Mouse (Mus musculus) forebrain, embryonic 10.5 days (tissue): ENCODE measurements around the gene Ccdc77. TPM values are rescaled to one million over a fixed set of nuclear protein-coding genes. Genes with fewer than 3 reads are reported as not detected.

Experiments used
- DNase-seq: peaks from one replicate; pipeline ENCODE4 v3.0.0-alpha.2; 2017; ENCODE audit warnings: low spot score; ENCODE audit errors: extremely low spot score
- H3K27ac ChIP-seq: fragments of 300-500 bp; sonication (generic); 2 replicates; pipeline ENCODE4 v1.5.1; 2016; ENCODE audit warnings: mild to moderate bottlenecking
- H3K27me3 ChIP-seq: fragments of 300-500 bp; sonication (generic); 2 replicates; pipeline ENCODE4 v1.6.1; 2016; ENCODE audit warnings: mild to moderate bottlenecking; ENCODE audit not compliant: poor library complexity, severe bottlenecking
- H3K36me3 ChIP-seq: fragments of 300-500 bp; sonication (generic); replicated peaks from 2 replicates; pipeline ENCODE4 v1.6.1; 2016; ENCODE audit warnings: mild to moderate bottlenecking, moderate library complexity
- H3K4me1 ChIP-seq: fragments of 300-500 bp; sonication (generic); 2 replicates; pipeline ENCODE4 v1.6.1; 2016
- H3K4me3 ChIP-seq: fragments of 300-500 bp; sonication (generic); 2 replicates; pipeline ENCODE4 v1.5.1; 2016; ENCODE audit warnings: mild to moderate bottlenecking, moderate library complexity
- H3K9me3 ChIP-seq: fragments of 300-500 bp; sonication (generic); 2 replicates; pipeline ENCODE4 v1.6.1; 2016; ENCODE audit warnings: mild to moderate bottlenecking, moderate library complexity
- WGBS: fragments of 180-500 bp; shearing (Covaris S2); methylation state at CpG from one replicate; pipeline ENCODE4 v1.1.7; 2016; 5-methylcytosine and 5-hydroxymethylcytosine counted together
- polyA plus RNA-seq: library from polyadenylated mRNA; unstranded; fragments of >200 nt; fragmentation: Nextera tagmentation; extraction: Ambion mirVana; gene quantifications from 2 replicates; pipeline ENCODE4 v1.2.1, GENCODE M21; 2016

Gene Ccdc77
- polyA plus RNA-seq, result 28.6 and 29.4 TPM in 2 replicates

DNA sequence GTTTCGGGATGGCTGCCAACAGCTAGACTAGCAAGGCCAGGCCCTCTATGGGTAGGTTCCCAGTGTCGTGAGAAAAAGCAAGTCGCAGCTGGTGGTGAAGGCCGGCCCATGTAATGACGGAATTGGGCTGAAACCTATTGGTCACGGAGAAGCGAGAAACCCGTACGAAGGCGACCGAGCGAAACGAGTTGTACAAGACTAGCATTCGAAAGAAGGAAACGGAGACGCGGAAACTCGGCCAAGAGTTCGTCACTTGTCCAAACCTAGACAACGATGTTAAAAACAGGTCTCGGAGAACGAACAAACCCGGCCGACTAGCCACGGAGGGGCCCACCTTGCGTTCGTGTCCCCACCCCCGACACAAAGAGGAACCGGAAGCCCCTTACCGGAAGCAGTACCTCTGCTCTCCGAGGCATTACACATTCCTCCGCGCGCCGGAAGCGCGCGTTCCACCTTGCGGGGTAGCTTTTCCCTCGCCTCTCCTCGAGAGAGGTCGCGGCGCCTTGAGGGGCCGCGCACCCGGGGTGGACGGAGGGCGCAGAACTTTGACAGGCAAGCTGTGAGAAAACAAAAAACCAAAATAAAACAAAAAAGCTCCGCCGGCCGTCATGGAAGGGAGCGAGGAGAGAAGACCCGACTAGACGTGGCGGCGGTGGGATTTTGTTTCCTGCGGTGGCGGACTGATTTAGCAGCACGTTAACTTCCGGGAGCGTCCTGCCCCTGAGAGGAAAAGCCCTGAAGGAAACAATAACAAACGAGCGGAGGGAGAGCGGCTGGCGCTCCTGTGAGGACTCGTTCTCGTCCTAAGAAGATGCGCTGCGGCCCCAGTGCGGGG, at the start of gene Ccdc77, which contains the start of gene Kdm5a:
TSS of gene Ccdc77 (minus strand) at position 687 of the 835 bp plus-strand sequence.
TSS of gene Kdm5a (plus strand) at position 437 of the 835 bp plus-strand sequence.
- under 1% methylated on average over 71 of the region's 71 CpGs for WGBS
- H3K4me3 ChIP-seq, result peak within 1 kb of the TSS; percentile 74
- H3K9me3 ChIP-seq, result no peaks in the 10 kb centered on the region
- H3K27me3 ChIP-seq, result no peaks in the 10 kb centered on the region
- H3K27ac ChIP-seq, result peak within 1 kb of the TSS; percentile 94
- peaks cover 25% of the 10 kb centered on the region for H3K36me3 ChIP-seq
- H3K4me1 ChIP-seq, result peaks cover 21% of the 10 kb centered on the region
- DNase-seq, result peak; percentile 95

DNA sequence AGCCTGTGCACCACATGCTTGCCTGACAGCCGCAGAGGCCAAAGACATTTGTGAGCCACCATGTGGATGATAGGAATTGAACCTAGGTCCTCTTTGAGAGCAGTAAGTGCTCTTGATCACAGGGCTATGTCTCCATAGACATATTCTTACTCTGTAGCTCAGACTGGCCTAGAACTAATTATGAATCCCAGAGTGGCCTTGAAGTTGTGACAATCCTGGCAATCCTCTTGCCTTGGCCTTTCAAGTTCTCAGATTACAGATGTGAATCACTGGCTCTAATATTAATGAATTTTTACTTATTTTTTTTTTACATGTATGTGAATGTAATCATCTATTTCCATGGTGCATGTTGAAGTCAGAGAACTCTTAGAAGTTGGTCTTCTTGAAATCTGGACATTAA, 39.8 kb upstream of the Ccdc77 start:
- no peak overlapping the region for H3K4me3 ChIP-seq
- no peaks in the 10 kb centered on the region for H3K27me3 ChIP-seq
- DNase-seq, result no peak
- H3K9me3 ChIP-seq, result no peaks in the 10 kb centered on the region
- H3K4me1 ChIP-seq, result no peaks in the 10 kb centered on the region
- H3K27ac ChIP-seq, result no peak overlapping the region
- WGBS, result 97% methylated on average over 1 of the region's 1 CpGs
- peaks cover 99% of the 10 kb centered on the region for H3K36me3 ChIP-seq

DNA sequence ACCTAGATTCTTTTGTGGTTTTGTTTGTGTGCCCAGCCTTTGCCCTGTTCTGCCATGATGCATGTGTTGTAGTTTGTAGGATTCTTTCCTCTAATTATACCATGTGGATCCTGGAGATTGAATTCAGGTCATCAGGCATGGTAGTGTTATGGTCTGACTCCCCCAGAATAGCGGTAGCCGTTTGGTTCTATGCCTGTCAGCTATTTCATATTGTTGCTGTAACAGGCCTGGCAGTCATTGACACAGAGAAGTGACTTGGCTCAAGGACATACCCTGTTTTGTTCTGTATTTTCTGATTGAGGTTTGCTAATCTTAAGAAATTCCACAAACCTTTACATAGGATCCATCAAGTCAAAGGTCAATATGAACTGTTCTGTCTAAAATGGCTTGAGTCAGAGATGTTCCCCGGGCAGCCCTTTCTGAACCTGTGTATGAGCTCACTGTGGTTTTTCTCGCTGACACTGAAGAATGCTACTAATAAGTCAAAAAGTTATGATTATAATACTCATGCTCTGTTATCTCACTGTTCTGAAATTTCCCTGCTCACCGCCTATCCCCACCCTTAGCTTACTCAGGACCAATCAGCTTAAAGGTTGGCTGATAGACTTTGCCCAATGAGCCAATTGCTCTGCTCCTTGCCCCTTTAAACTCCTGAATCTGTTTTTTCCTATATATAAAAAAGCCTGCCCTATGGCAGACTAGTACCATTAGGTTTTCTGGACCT, 31.6 kb upstream of the Ccdc77 start:
- Histone ChIP-seq H3K4me3 (no peak overlapping the region), H3K27me3 (no peaks in the 10 kb centered on the region), H3K4me1 (no peaks in the 10 kb centered on the region), H3K9me3 (no peaks in the 10 kb centered on the region), H3K36me3 (peaks cover 97% of the 10 kb centered on the region), H3K27ac (no peak overlapping the region)
- no peak for DNase-seq
- 93% methylated on average over 5 of the region's 5 CpGs for WGBS

DNA sequence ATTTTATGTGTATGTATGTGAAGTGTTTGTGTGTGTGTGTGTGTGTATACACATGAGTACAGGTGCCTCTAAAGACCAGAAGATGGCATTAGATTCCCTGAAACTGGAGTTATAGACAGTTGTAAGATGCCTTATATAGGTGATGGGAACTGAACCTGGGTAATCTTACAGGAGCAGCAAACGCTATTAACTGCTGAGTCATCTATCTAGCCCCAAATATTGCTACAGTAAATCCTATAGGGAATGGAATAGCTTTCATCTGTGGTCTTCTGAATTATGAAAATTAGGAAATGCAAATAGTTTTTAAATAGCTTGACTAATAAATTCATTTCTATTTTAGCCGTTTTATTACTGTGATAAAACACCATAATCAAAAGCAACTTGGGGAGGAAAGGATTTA, 28.6 kb upstream of the Ccdc77 start:
- no peak for DNase-seq
- no peak overlapping the region for H3K4me3 ChIP-seq
- WGBS, result 97% methylated on average over 2 of the region's 2 CpGs
- no peaks in the 10 kb centered on the region for H3K27me3 ChIP-seq
- no peaks in the 10 kb centered on the region for H3K4me1 ChIP-seq
- no peaks in the 10 kb centered on the region for H3K9me3 ChIP-seq
- no peak overlapping the region for H3K27ac ChIP-seq
- H3K36me3 ChIP-seq, result peaks cover 100% of the 10 kb centered on the region

DNA sequence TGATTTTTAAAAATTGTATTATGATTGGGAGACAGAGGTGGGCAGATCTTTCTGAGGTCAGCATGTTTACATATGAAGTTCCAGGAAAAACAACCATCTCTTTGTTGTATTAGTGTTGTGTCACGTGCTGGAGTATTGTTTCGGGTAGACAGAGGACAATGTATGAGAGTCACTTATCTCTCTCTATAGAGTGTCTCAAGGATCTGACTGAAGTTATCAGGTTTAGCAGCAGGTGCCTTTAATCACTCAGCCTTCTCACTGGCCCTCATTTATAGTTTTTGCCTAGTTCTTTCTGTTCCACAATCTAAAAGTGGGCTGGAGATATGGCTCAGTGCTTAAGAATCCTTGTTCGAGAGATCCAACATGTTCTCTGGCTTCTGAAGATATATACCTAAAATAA, 25.9 kb upstream of the Ccdc77 start:
- Histone ChIP-seq H3K9me3 (no peaks in the 10 kb centered on the region), H3K36me3 (peaks cover 100% of the 10 kb centered on the region), H3K27me3 (no peaks in the 10 kb centered on the region), H3K27ac (no peak overlapping the region), H3K4me1 (no peaks in the 10 kb centered on the region), H3K4me3 (no peak overlapping the region)
- no peak for DNase-seq
- WGBS, result 92% methylated on average over 3 of the region's 3 CpGs

DNA sequence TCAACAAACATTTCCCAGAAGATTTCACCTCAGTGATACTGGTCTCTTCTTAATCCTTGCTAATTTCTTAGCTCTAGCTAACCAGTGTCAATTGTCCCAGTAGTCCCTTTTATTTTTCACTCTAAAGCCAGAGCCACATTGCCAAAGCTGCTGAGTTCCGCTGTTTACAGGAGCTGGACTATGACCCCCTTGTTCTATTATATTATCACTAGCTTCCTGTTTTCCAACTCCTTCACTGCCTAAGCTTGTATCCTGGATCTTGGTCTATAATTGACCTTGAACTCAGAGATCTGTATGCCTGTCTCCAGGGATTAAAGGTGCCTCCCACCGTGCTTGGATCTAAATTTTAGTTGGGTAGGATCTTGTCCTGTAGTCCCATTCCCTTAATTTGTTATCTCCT, 12.6 kb upstream of the Ccdc77 start:
- H3K4me3 ChIP-seq, result no peak overlapping the region

DNA sequence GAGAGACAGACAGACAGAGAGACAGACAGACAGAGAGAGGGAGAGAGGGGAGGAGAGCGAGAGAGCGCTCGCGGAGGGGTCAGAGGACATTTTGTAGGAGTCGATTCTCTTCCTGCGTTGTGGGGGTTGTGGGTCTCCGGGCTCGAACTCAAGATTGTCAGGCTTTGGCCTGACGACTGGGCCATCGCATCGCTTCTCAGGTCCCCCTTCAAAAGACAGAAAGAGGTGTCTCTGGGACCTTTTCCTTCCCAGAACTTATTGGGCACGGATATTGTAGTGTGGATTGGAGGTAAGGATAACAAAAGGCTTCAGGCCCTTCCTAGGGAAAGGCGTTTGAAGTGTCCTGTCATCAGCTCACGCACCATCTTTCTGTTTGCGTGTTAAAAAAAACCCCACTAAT, 877 bp upstream of the Ccdc77 start:
- H3K27me3 ChIP-seq, result no peaks in the 10 kb centered on the region
- DNase-seq, result peak; percentile 15
- peaks cover 36% of the 10 kb centered on the region for H3K36me3 ChIP-seq
- H3K27ac ChIP-seq, result peak overlapping the region; percentile 94
- H3K9me3 ChIP-seq, result no peaks in the 10 kb centered on the region
- peaks cover 21% of the 10 kb centered on the region for H3K4me1 ChIP-seq
- 10% methylated on average over 15 of the region's 15 CpGs for WGBS
- peak overlapping the region; percentile 74 for H3K4me3 ChIP-seq

More for the DNA sequence above, 12.6 kb upstream of the Ccdc77 start:
- Histone ChIP-seq H3K9me3 (no peaks in the 10 kb centered on the region), H3K27ac (no peak overlapping the region), H3K4me1 (no peaks in the 10 kb centered on the region), H3K36me3 (peaks cover 99% of the 10 kb centered on the region), H3K27me3 (no peaks in the 10 kb centered on the region)
- 96% methylated on average over 2 of the region's 2 CpGs for WGBS
- no peak for DNase-seq

DNA sequence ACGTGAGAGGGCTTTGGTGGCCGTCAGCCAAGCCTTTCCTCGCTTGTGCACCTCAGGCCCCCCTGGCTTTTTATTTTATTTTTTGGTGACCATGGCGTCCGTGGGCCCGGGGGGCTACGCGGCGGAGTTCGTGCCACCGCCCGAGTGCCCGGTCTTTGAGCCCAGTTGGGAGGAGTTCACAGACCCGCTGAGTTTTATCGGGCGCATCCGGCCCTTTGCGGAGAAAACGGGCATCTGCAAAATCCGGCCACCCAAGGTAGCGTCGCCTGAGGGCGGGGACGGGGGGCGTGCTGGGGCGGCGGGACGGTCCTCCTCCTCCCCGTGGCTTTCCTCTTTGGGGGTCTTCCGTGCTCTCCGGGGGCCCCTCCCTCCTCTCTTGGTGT, 340 bp upstream of the Ccdc77 start:
- no peaks in the 10 kb centered on the region for H3K9me3 ChIP-seq
- H3K27ac ChIP-seq, result peak overlapping the region; percentile 94
- H3K4me3 ChIP-seq, result peak overlapping the region; percentile 74
- peaks cover 31% of the 10 kb centered on the region for H3K36me3 ChIP-seq
- H3K27me3 ChIP-seq, result no peaks in the 10 kb centered on the region
- DNase-seq, result no peak
- peaks cover 21% of the 10 kb centered on the region for H3K4me1 ChIP-seq
- under 1% methylated on average over 31 of the region's 31 CpGs for WGBS

DNA sequence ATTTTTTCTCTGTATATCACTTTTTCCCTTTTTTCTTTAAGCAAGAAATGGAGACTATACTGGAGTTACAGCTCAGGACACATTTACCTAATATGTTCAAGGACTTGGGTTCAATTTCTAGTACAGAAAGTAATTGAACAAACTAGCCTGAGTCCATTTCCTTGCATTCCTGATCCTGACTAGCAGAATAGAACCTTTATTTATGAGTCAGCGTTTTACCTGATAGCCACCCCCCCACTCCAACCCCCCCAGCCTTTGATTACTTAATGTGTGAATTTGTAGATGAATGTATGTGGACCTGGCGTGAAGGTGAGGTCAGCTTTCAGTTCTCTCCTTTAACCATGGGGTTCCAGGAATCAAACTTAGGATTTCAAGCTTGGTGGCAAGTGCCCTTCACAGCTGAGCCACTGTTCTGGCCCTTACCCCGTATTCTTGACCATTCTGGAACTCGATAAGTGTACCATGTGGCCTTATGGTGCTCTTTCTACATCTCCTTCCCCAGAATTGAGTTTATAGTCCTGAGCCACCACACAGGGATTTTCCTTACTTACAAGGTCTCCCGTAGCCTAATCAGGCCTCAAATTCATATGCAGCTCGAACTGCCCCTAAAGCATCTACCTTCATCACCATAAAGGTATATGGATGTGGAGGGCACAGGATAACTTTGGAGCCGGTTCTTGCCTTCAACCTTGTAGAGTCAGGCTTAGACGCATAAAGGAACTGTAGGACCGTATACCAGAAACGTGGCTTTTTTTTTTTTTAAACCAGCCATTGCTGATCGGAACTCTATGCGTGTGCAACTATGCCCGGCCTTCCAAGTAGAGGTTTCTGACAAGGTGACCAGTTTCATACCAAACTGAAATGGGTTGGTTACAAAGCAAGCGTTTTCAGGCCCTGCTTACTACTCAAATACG, 1.1 kb downstream of the Ccdc77 start:
- 29% methylated on average over 15 of the region's 15 CpGs for whole genome bisulfite sequencing
- peak overlapping the region; percentile 74 for H3K4me3 ChIP-seq
- H3K9me3 ChIP-seq, result no peaks in the 10 kb centered on the region
- H3K4me1 ChIP-seq, result peaks cover 22% of the 10 kb centered on the region
- H3K27me3 ChIP-seq, result no peaks in the 10 kb centered on the region
- H3K27ac ChIP-seq, result peak overlapping the region; percentile 94
- H3K36me3 ChIP-seq, result peaks cover 16% of the 10 kb centered on the region
- peak; percentile 15 for DNase-seq

DNA sequence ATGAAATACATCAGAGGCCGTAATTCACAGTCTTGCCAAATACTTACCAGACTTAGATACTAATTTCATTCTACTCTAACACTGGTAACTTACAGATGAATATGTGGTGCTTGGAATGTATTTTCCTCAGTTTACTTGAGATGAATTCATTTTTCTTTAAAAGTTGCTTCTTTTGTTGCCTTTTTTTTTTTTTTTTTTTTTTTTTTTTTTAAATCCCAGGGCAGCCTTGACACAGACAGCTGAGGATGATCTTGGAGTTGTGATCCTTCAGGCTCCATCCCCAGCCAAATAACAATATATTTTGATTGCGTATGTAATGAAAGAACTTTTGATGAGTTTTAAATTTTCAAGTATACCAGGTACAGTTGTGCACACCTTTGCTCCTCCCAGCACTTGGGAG, 2.0 kb downstream of the Ccdc77 start:
- Histone ChIP-seq H3K36me3 (peaks cover 7% of the 10 kb centered on the region), H3K9me3 (no peaks in the 10 kb centered on the region), H3K4me3 (no peak overlapping the region), H3K27ac (no peak overlapping the region), H3K4me1 (peaks cover 25% of the 10 kb centered on the region), H3K27me3 (no peaks in the 10 kb centered on the region)
- no peak for DNase-seq
- WGBS, result 99% methylated on average over 2 of the region's 2 CpGs

DNA sequence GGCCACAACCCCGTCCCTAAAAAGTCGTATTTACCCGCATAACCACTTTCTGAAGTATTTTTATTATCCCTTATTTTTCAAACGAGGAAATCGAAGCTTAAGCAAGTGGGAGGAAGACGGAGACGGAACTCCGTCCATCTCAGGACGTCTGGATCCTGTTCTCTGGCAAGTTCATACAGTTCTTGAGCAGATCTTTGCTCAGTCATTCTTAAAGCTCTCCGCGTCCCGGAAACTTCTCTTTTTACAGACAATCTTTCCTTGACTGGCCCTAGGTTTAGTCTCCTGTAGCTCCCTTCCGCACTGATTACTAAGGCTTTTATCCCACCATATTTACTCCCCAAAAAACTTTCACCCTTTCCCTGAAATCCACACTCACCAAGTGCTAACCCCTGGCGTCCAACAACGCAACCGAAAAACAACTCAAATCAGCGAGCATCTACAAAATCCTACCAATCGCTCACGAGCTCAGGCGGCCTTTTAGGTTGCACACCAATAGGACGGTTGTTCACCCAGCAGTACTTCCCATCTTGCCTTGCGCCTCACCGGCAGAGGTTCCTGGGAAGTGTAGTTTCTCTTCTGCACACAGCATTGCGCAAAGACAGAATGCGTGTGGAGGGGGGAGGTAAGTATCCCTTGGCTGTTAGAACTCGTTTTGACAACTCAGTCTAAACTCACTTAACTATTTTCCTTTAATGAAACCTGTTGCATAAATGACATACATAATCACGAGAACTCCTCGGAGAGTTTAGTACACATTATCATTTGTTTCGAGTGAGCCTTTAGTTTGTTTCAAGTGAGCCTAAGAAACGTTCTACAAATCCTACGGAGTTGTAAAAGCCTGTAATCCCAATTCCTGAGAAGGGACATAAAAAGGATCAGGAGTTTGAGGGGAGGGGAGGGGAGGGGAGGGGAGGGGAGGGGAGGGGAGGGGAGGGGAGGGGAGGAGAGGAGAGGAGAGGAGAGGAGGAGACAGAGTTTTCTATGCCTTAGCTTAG, 6.9 kb downstream of the Ccdc77 start:
- peak overlapping the region; percentile 73 for H3K4me3 ChIP-seq
- peak; percentile 87 for DNase-seq
- peak overlapping the region; percentile 89 for H3K27ac ChIP-seq
- H3K36me3 ChIP-seq, result peaks cover 16% of the 10 kb centered on the region
- no peaks in the 10 kb centered on the region for H3K27me3 ChIP-seq
- no peaks in the 10 kb centered on the region for H3K9me3 ChIP-seq
- WGBS, result 1% methylated on average over 31 of the region's 31 CpGs
- peaks cover 13% of the 10 kb centered on the region for H3K4me1 ChIP-seq
